Mouse (Mus musculus) testis, adult 2 months (tissue): ENCODE measurements around the gene Ank3. TPM values are rescaled to one million over a fixed set of nuclear protein-coding genes. Genes with fewer than 3 reads are reported as not detected.
"Not testable (repeated sequence)": the region's sequence is repeated elsewhere in the genome, so short reads cannot be mapped to it uniquely, and the experiment has no call there.

Experiments
- H3K27ac ChIP-seq: fragments of 200-500 bp; 2 replicates; pipeline ENCODE4 v1.5.1; 2012; ENCODE audit warnings: low read depth, low read length; ENCODE audit not compliant: control insufficient read depth, insufficient read depth
- H3K27me3 ChIP-seq: fragments of 200-500 bp; 2 replicates; pipeline ENCODE4 v1.6.1; 2012; ENCODE audit warnings: mild to moderate bottlenecking, low read length, moderate library complexity; ENCODE audit not compliant: control insufficient read depth, insufficient read depth
- H3K36me3 ChIP-seq: fragments of 200-500 bp; 2 replicates; pipeline ENCODE4 v1.6.1; 2012; ENCODE audit warnings: mild to moderate bottlenecking, low read length; ENCODE audit not compliant: control insufficient read depth, insufficient read depth
- H3K4me1 ChIP-seq: fragments of 200-500 bp; 2 replicates; pipeline ENCODE4 v1.6.1; 2012; ENCODE audit warnings: low read length; ENCODE audit not compliant: control insufficient read depth, insufficient read depth
- H3K4me3 ChIP-seq: fragments of 200-500 bp; 2 replicates; pipeline ENCODE4 v1.5.1; 2012; ENCODE audit warnings: low read depth, mild to moderate bottlenecking, low read length, moderate library complexity, mixed read lengths; ENCODE audit not compliant: control insufficient read depth
- CTCF ChIP-seq: fragments of 200-500 bp; IDR thresholded peaks from 2 replicates; pipeline ENCODE4 v1.5.1; 2012; ENCODE audit warnings: low read depth, mild to moderate bottlenecking, inconsistent platforms, low read length, moderate library complexity; ENCODE audit not compliant: control insufficient read depth, insufficient read depth, insufficient replicate concordance
- POLR2A ChIP-seq: fragments of 200-500 bp; IDR thresholded peaks from 2 replicates; pipeline ENCODE4 v1.6.1; 2012; ENCODE audit warnings: low read depth, mild to moderate bottlenecking, inconsistent platforms, low read length, moderate library complexity; ENCODE audit not compliant: control insufficient read depth
- polyA plus RNA-seq: library from polyadenylated mRNA; depleted of rRNA; stranded (reverse); fragments of >200 nt; gene quantifications from 2 replicates; pipeline ENCODE4 v1.2.3, GENCODE M21; 2012; rRNA removed

Gene Ank3
- polyA plus RNA-seq, result 3.4 and 3.6 TPM in 2 replicates

- Histone ChIP-seq H3K36me3 (no peaks in the 10 kb centered on the region), H3K27ac (no peak within 1 kb of the TSS), H3K27me3 (no peaks in the 10 kb centered on the region), H3K4me3 (peak within 1 kb of the TSS; percentile 52), H3K4me1 (peaks cover 14% of the 10 kb centered on the region)
- no peak for TF ChIP-seq POLR2A
- no peak for TF ChIP-seq CTCF
These were observed at the start of gene Ank3 for GRCm38 (mm10) chr10:69398763-69399590. TSS of gene Ank3 (plus strand) at chr10:69398773.

DNA sequence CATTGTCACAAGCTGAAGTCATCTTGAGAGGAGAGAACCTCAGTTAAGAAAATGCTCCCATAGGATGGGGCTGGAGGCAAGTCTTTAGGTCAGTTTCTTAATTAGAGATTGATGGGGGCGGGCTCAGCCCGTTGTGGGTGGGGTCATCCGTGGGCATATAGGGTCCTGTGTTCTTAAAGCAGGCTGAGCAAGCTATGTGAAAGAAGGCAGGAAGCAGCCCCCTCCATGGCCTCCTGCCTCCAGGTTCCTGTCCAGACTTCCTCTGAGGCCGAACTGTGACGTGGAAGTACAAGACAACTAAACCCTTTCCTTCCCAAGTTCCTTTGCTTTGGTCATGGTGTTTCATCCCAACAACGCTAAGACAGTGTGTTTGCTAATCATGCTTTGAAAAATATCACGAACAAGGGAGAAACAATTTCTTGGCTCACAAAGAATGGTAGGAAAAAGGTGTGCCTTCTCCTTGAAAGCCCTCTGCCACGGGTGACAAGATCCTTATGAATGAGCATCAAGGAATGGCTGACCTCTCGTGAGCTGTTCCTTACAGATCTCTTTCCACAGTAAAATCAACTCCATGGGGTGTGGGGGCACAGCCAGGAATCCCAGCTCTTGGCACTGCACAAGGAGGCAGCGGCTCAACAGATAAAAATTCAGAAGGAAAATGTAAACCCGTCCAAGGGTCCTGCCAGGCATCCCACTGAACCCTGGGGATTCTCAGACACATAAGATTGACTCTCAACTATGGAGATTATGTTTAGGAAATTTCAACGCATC, 47.3 kb upstream of the Ank3 start:
- peak overlapping the region; percentile 29; the same call in 1 of the 2 replicates for H3K27ac ChIP-seq
- TF ChIP-seq POLR2A, result no peak
- no peak for TF ChIP-seq CTCF
- H3K4me3 ChIP-seq, result peak overlapping the region; percentile 49
- peaks cover 2% of the 10 kb centered on the region for H3K36me3 ChIP-seq
- H3K4me1 ChIP-seq, result peaks cover 7% of the 10 kb centered on the region; the same call in 1 of the 2 replicates
- no peaks in the 10 kb centered on the region for H3K27me3 ChIP-seq

DNA sequence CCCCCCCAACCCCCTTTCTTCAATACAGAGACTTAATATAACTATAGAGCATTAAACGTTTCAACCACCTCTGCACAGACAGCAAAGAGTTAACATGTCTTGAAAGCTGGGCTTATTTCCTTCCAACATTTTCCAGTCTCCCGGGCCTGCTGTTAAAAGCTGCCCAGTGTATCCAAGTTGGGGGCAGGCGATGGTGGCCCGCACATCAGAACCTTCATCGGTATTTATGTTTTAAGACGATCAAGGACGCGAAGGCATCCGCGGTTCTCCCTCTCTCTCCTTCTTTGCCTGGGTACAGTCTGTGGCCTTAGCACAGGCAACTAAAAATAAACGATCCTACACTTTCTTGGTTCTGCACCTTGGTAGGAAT, 46.7 kb upstream of the Ank3 start:
- peaks cover 7% of the 10 kb centered on the region; the same call in 1 of the 2 replicates for H3K4me1 ChIP-seq
- H3K27ac ChIP-seq, result peak overlapping the region; percentile 85
- peak overlapping the region; percentile 91 for H3K4me3 ChIP-seq
- H3K36me3 ChIP-seq, result peaks cover 2% of the 10 kb centered on the region
- no peak for TF ChIP-seq CTCF
- no peak for TF ChIP-seq POLR2A
- no peaks in the 10 kb centered on the region for H3K27me3 ChIP-seq

GRCm38 (mm10) chr10:69352212-69353085, 46.1 kb upstream of the Ank3 start, which contains the start of gene Cdk1:
TSS of gene Cdk1 (minus strand) at chr10:69352938.
- peaks cover 2% of the 10 kb centered on the region for H3K36me3 ChIP-seq
- peaks cover 7% of the 10 kb centered on the region; the same call in 1 of the 2 replicates for H3K4me1 ChIP-seq
- H3K27ac ChIP-seq, result peak within 1 kb of the TSS; percentile 85
- peak within 1 kb of the TSS; percentile 91 for H3K4me3 ChIP-seq
- H3K27me3 ChIP-seq, result no peaks in the 10 kb centered on the region
- TF ChIP-seq CTCF (no peak), POLR2A (peak; percentile 97)

DNA sequence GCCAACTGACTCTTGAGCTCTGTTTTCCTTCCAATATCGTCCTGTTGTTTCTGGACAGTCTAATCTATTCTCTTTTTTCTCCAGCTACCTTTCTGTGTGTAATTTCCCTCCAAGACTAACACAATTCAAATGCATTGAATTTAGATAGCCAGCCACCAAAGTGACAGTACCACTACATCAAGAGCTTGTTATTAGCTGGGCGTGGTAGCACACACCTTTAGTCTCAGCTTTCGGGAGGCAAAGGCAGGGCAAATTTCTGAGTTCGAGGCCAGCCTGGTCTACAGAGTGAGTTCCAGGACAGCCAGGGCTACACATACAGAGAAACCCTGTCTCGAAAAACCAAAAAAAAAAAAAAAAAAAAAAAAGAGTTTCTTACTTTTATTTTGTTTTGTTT, 45.5 kb upstream of the Ank3 start:
- not testable (repeated sequence) for H3K36me3 ChIP-seq, H3K27ac ChIP-seq, H3K4me1 ChIP-seq, H3K27me3 ChIP-seq
- peak overlapping the region; percentile 91 for H3K4me3 ChIP-seq

- no peaks in the 10 kb centered on the region for H3K36me3 ChIP-seq
- TF ChIP-seq POLR2A (no peak), CTCF (no peak)
- no peak overlapping the region for H3K4me3 ChIP-seq
- no peak overlapping the region for H3K27ac ChIP-seq
- H3K4me1 ChIP-seq, result no peaks in the 10 kb centered on the region
- H3K27me3 ChIP-seq, result no peaks in the 10 kb centered on the region
These were observed 38.9 kb upstream of the Ank3 start for GRCm38 (mm10) chr10:69359666-69360065.

DNA sequence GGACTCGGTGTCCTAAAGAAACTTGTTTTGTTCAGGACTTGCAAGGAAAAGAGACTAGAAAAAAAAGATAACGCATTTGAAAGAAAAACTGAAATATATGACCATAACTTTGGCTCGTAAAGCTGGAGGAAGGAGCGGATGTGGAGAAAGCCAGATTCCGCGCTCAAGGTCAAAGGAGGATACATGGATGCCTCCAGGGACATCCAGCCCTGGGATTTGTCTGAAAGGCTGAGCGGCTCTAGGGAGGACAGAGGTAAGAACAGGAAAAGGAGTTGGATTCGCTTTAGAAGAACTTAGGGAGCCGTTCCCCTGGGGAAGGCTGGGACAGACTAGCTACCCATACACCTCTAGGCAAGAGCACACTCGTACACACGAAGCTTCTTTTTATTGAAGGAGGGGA, 32.4 kb upstream of the Ank3 start:
- no peaks in the 10 kb centered on the region for H3K36me3 ChIP-seq
- H3K4me3 ChIP-seq, result no peak overlapping the region
- TF ChIP-seq POLR2A, result no peak
- no peak for TF ChIP-seq CTCF
- peaks cover 2% of the 10 kb centered on the region; the same call in 1 of the 2 replicates for H3K4me1 ChIP-seq
- no peaks in the 10 kb centered on the region for H3K27me3 ChIP-seq
- no peak overlapping the region for H3K27ac ChIP-seq
